ENCODE assay signal across 8 mouse cellular contexts in the genomic region with DNA sequence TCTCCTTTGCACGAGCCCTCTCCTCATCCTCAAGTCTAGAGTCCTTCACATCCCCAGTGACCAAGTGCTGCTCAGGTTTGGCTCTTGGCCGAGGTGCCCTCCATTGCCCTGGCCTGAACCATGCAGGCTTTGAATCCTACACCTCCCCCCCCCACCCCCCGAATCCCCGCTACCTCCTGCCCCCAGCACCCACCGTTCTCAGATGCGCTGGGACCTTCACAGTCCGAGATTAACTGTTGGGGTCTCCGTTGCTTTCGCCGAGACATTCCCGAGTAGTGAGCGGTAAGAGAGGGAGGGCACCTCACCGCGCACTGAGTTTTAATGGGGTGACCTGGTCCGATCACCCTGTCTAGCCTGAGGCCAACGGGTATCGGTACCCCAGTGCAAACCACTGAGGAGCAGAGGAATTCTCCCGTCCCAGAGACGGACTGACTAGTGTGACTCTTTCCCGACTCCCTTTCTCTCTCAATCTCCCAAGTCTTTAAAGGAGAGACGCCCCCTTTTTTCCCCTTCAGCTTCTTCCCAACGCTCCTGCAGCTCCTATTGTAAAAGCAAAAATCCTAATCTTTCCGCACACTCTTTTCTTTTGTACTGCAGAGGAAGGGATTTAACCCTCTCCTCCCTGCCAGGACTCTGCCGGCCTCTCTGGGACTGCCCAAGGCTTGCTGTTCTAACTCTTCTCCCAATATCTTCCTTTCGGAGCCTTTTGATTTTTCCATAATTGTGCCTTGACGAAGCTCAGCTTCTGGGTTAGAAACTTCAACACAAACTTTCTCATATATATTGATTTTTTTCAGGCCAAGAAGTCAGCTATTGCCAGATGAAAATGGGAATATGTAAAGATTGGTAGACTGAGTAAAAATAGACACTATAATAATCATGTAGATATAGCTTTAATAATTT. TPM values are rescaled to one million over a fixed set of nuclear protein-coding genes. Genes with fewer than 3 reads are reported as not detected.
A peak's percentile ranks its signal among the peaks of the same experiment; 100 is the strongest.
DNase-seq lines count a peak whose midpoint lies in the region; ATAC-seq and TF ChIP-seq lines count a peak whose summit lies in the region.

A gene (minus strand): TSS at position 853 of the 903 bp plus-strand sequence.

- 0 out of 2 replicates have a peak, but pooled peaks cover 9% of the 10 kb centered on the region for H3K4me1 ChIP-seq in kidney, postnatal 0 days (replicated peaks; ENCODE audit: insufficient read depth, low read length)
- H3K4me1 ChIP-seq in hindbrain, embryonic 13.5 days (replicated peaks), result peaks cover 33% of the 10 kb centered on the region
- H3K4me1 ChIP-seq in liver, embryonic 15.5 days (replicated peaks), result no peaks in the 10 kb centered on the region

- H3K36me3 ChIP-seq in kidney, postnatal 0 days (ENCODE audit: insufficient read depth, low read length), result no peaks in the 10 kb centered on the region
- H3K36me3 ChIP-seq in hindbrain, embryonic 13.5 days, result no peaks in the 10 kb centered on the region
- no peaks in the 10 kb centered on the region for H3K36me3 ChIP-seq in liver, embryonic 15.5 days (replicated peaks)

- peak; percentile 46 for ATAC-seq in kidney, postnatal 0 days (replicated peaks; ENCODE audit: low FRiP score, low read depth)
- peak; percentile 70 for ATAC-seq in hindbrain, embryonic 13.5 days (ENCODE audit: low FRiP score)
- ATAC-seq in liver, embryonic 15.5 days (ENCODE audit: insufficient read depth), result no peak

- H3K9me3 ChIP-seq in kidney, postnatal 0 days (replicated peaks; ENCODE audit: low read length), result no peaks in the 10 kb centered on the region
- no peaks in the 10 kb centered on the region for H3K9me3 ChIP-seq in hindbrain, embryonic 13.5 days
- no peaks in the 10 kb centered on the region for H3K9me3 ChIP-seq in liver, embryonic 15.5 days (replicated peaks)

- no peaks in the 10 kb centered on the region for H3K27me3 ChIP-seq in kidney, postnatal 0 days (ENCODE audit: insufficient read depth, low read length)
- H3K27me3 ChIP-seq in hindbrain, embryonic 13.5 days, result no peaks in the 10 kb centered on the region
- H3K27me3 ChIP-seq in liver, embryonic 15.5 days, result peaks cover 87% of the 10 kb centered on the region

- H3K9ac ChIP-seq in kidney, postnatal 0 days (ENCODE audit: low read depth, low read length), result peak within 1 kb of the TSS; percentile 20; the same call in 1 of the 2 replicates
- H3K9ac ChIP-seq in hindbrain, embryonic 13.5 days, result peak within 1 kb of the TSS; percentile 76
- H3K9ac ChIP-seq in liver, embryonic 15.5 days, result no peak within 1 kb of the TSS

- H3K4me2 ChIP-seq in kidney, postnatal 0 days (ENCODE audit: low read length), result peak within 1 kb of the TSS; percentile 79
- peak within 1 kb of the TSS; percentile 88 for H3K4me2 ChIP-seq in hindbrain, embryonic 13.5 days
- H3K4me2 ChIP-seq in liver, embryonic 15.5 days, result peak within 1 kb of the TSS; percentile 42

- DNase-seq in kidney, postnatal 0 days (ENCODE audit: low spot score), result peak; percentile 48
- no peak for DNase-seq in kidney, adult 9 months
- DNase-seq in embryo, embryonic 10.5 days (ENCODE audit: low spot score), result peak; percentile 69
- DNase-seq in spleen, postnatal 14 days (ENCODE audit: low spot score in 2 of 2), result no peak
- DNase-seq in spleen, postnatal 36 days (ENCODE audit: low spot score in 2 of 2), result no peak
- DNase-seq in cerebellum, adult 11 months, result no peak

- H3K27ac ChIP-seq in kidney, postnatal 0 days, result no peak within 1 kb of the TSS
- peak within 1 kb of the TSS; percentile 85 for H3K27ac ChIP-seq in hindbrain, embryonic 13.5 days
- H3K27ac ChIP-seq in liver, embryonic 15.5 days (replicated peaks), result no peak within 1 kb of the TSS

- peak within 1 kb of the TSS; percentile 45 for H3K4me3 ChIP-seq in kidney, postnatal 0 days (replicated peaks; ENCODE audit: low read depth, low read length)
- peak within 1 kb of the TSS; percentile 53 for H3K4me3 ChIP-seq in hindbrain, embryonic 13.5 days
- H3K4me3 ChIP-seq in liver, embryonic 15.5 days (replicated peaks), result peak within 1 kb of the TSS; percentile 5; the same call in 1 of the 2 replicates

- TF ChIP-seq CTCF in kidney, postnatal 0 days (IDR thresholded peaks at IDR 0.05; ENCODE audit: low read depth), result no peak

- 2% methylated on average over 26 of the region's 26 CpGs for WGBS in kidney, postnatal 0 days
- under 1% methylated on average over 26 of the region's 26 CpGs for WGBS in hindbrain, embryonic 13.5 days
- 2% methylated on average over 26 of the region's 26 CpGs for WGBS in liver, embryonic 15.5 days (ENCODE audit: insufficient replicate concordance)

RNA-seq across cellular contexts. Expression of the gene that starts here (rescaled TPM):
- 20.9 and 23.4 TPM in 2 replicates for polyA plus RNA-seq in kidney, postnatal 0 days (2015; fragmentation: Nextera tagmentation; extraction: Ambion mirVana)
- 46.2 and 49.5 TPM in 2 replicates for polyA plus RNA-seq in hindbrain, embryonic 13.5 days (2015; fragmentation: Nextera tagmentation; extraction: Ambion mirVana)
- polyA plus RNA-seq in liver, embryonic 15.5 days (2015; fragmentation: Nextera tagmentation; extraction: Ambion mirVana), result 0.71 and 0.86 TPM in 2 replicates

Comparison
In these comparisons a context has a peak if more than half of its experiments do, and no peak if none do; other contexts are left out.
1. RNA of the gene that starts here (polyA plus RNA-seq): 46.2 to 49.5 TPM in hindbrain, embryonic 13.5 days and 20.9 to 23.4 TPM in kidney, postnatal 0 days; 0.71 to 0.86 TPM in liver, embryonic 15.5 days; every median in the first group is over 10 times any median in the second.
2. DNase-seq: peak in kidney, postnatal 0 days (single experiment) and embryo, embryonic 10.5 days (single experiment); none in kidney, adult 9 months (single experiment), spleen, postnatal 14 days (0 of 2), spleen, postnatal 36 days (0 of 2) and cerebellum, adult 11 months (single experiment).
3. Peak in every context shown above with its lines, with median percentiles within 50 percentile points of each other: H3K4me2 ChIP-seq and H3K4me3 ChIP-seq.